ENCODE assay signal across 8 mouse cellular contexts in the genomic region with DNA sequence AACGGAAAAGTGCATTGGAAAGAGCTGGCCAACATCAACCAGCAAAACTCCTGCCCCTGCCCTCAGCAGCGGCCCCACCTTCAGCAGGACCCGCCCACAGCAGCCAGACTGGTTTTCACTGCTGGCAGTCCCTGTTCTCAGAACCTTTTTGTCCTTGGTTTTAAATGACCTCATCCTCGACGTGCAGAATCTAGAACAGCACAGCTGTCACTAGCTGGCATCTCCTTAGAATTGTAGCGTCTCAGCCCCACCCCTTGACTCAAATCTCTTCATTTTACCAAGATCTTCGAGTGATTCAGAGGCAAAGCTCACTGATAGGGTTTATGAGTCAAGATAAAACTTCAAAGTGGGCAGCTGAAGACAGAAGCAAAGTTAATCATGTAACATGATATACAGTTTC. TPM values are rescaled to one million over a fixed set of nuclear protein-coding genes. Genes with fewer than 3 reads are reported as not detected.
DNase-seq lines count a peak whose midpoint lies in the region; ATAC-seq and TF ChIP-seq lines count a peak whose summit lies in the region.
"Had no signal": no experiment of that assay in that cellular context is flagged by ENCODE, and none has a peak within 500 bp of the region (broad histone marks: within the 10 kb centered on the region; RNA-seq: fewer than 3 reads in every experiment).

No protein-coding gene starts in this region.

- TF ChIP-seq RAD21 in CH12.LX (IDR thresholded peaks at IDR 0.05; ENCODE audit: low read depth, low read length): no peak

- no peak for TF ChIP-seq CTCF in CH12.LX (conservative IDR thresholded peaks at IDR 0.05 in 1 of 2, IDR thresholded peaks at IDR 0.05 in 1 of 2; ENCODE audit: low read depth in 2 of 2, low read length in 2 of 2)
- TF ChIP-seq CTCF in heart, adult 2 months (IDR thresholded peaks at IDR 0.05): no peak

- H3K9me3 ChIP-seq in CH12.LX (replicated peaks; ENCODE audit: low read length): no peaks in the 10 kb centered on the region
- no peaks in the 10 kb centered on the region for H3K9me3 ChIP-seq in limb, embryonic 10.5 days (replicated peaks)
- no peaks in the 10 kb centered on the region for H3K9me3 ChIP-seq in hindbrain, embryonic 16.5 days (ENCODE audit: control insufficient read depth, low read length)
- H3K9me3 ChIP-seq: liver, embryonic 15.5 days had no signal

- no peaks in the 10 kb centered on the region for H3K27me3 ChIP-seq in CH12.LX (replicated peaks)
- no peaks in the 10 kb centered on the region for H3K27me3 ChIP-seq in heart, adult 2 months (ENCODE audit: control insufficient read depth, insufficient read depth, low read length)
- H3K27me3 ChIP-seq in limb, embryonic 10.5 days (ENCODE audit: low read depth, poor library complexity, severe bottlenecking): no peaks in the 10 kb centered on the region
- no peaks in the 10 kb centered on the region for H3K27me3 ChIP-seq in hindbrain, embryonic 16.5 days (replicated peaks; ENCODE audit: control insufficient read depth, insufficient read depth, low read length)
- H3K27me3 ChIP-seq: liver, embryonic 15.5 days had no signal

- dilution Hi-C loops in CH12.LX (cut with MboI; ENCODE audit: extremely low pct_ligation_motif_present, extremely low pct_unique_long_range_greater_than_20kb, low sequenced_read_pairs): no loop called here

- H3K79me2 ChIP-seq in CH12.LX (replicated peaks; ENCODE audit: control insufficient read depth, extremely low read depth, insufficient read depth, poor library complexity, severe bottlenecking): no peaks in the 10 kb centered on the region
- no peaks in the 10 kb centered on the region for H3K79me2 ChIP-seq in heart, adult 2 months (replicated peaks; ENCODE audit: control insufficient read depth, insufficient read depth, low read length)

- 9% methylated on average over 7 of the region's 7 CpGs for WGBS in heart, adult 2 months
- WGBS in limb, embryonic 10.5 days: 26% methylated on average over 7 of the region's 7 CpGs
- WGBS in hindbrain, embryonic 16.5 days: 30% methylated on average over 7 of the region's 7 CpGs

- H3K4me3 ChIP-seq in CH12.LX (replicated peaks in 1 of 3; ENCODE audit: low read depth in 2 of 3, low read length in 2 of 3, poor library complexity in 1 of 3): no peak overlapping the region
- no peak overlapping the region for H3K4me3 ChIP-seq in heart, adult 2 months
- no peak overlapping the region for H3K4me3 ChIP-seq in limb, embryonic 10.5 days
- H3K4me3 ChIP-seq in hindbrain, embryonic 16.5 days (ENCODE audit: low read length): no peak overlapping the region
- H3K4me3 ChIP-seq: liver, embryonic 15.5 days had no signal

- intact Hi-C loops in heart, adult 2 months (cut with DNase I): loop anchor here (5.0 kb wide), 2 partner anchors 215 to 340 kb away; no protein-coding TSS in a partner anchor

- ATAC-seq in hindbrain, embryonic 16.5 days: no peak

- TF ChIP-seq EP300 in CH12.LX (IDR thresholded peaks at IDR 0.05; ENCODE audit: low read length): no peak
- TF ChIP-seq EP300 in heart, adult 2 months (IDR thresholded peaks at IDR 0.05; ENCODE audit: insufficient read depth, low read depth, low read length): no peak

- no peak overlapping the region for H3K27ac ChIP-seq in CH12.LX (ENCODE audit: insufficient read depth, low read depth)
- H3K27ac ChIP-seq in heart, adult 2 months: peak overlapping the region; percentile 45; the same call in 1 of the 2 replicates
- no peak overlapping the region for H3K27ac ChIP-seq in limb, embryonic 10.5 days
- no peak overlapping the region for H3K27ac ChIP-seq in hindbrain, embryonic 16.5 days (ENCODE audit: low read depth, low read length)
- H3K27ac ChIP-seq: liver, embryonic 15.5 days had no signal

- DNase-seq in 3T3-L1 (ENCODE audit: low read depth, low spot score): peak; percentile 82
- peak; percentile 50 for DNase-seq in CH12.LX (ENCODE audit: extremely low read depth)
- peak; percentile 41 to 54 for DNase-seq in heart, adult 2 months
- DNase-seq in limb, embryonic 10.5 days (ENCODE audit: low spot score): peak; percentile 35
- DNase-seq in yolk sac, embryonic 10.5 days (ENCODE audit: low spot score): peak; percentile 22
- DNase-seq in frontal cortex, postnatal 10 days (ENCODE audit: low spot score in 2 of 2): no peak

- peaks cover 7 to 34% of the 10 kb centered on the region in 2 experiments for H3K4me1 ChIP-seq in CH12.LX (ENCODE audit: control insufficient read depth in 1 of 2, insufficient read depth in 2 of 2)
- H3K4me1 ChIP-seq in heart, adult 2 months (ENCODE audit: control insufficient read depth, insufficient read depth, low read length): peaks cover 4% of the 10 kb centered on the region
- peaks cover 13% of the 10 kb centered on the region for H3K4me1 ChIP-seq in limb, embryonic 10.5 days
- no peaks in the 10 kb centered on the region for H3K4me1 ChIP-seq in hindbrain, embryonic 16.5 days (ENCODE audit: control insufficient read depth, insufficient read depth, low read depth, low read length)
- H3K4me1 ChIP-seq: liver, embryonic 15.5 days had no signal

- H3K4me2 ChIP-seq in CH12.LX (ENCODE audit: insufficient read depth, low read depth, poor library complexity, severe bottlenecking): peak overlapping the region; percentile 3; the same call in 1 of the 2 replicates
- no peak overlapping the region for H3K4me2 ChIP-seq in hindbrain, embryonic 16.5 days (ENCODE audit: low read length)
- H3K4me2 ChIP-seq: liver, embryonic 15.5 days had no signal

- no peak for TF ChIP-seq POLR2A in CH12.LX (IDR thresholded peaks at IDR 0.05; ENCODE audit: low read depth, low read length)
- TF ChIP-seq POLR2A in heart, adult 2 months (IDR thresholded peaks at IDR 0.05; ENCODE audit: insufficient read depth, low read depth, low read length): no peak

- in situ Hi-C loops in CH12.LX (cut with MboI; ENCODE audit: low pct_ligation_motif_present, low pct_unique_long_range_greater_than_20kb, low sequenced_read_pairs): loop anchor here (25.0 kb wide), 1 partner anchor 315 kb away; no protein-coding TSS in a partner anchor

- H3K9ac ChIP-seq in CH12.LX (ENCODE audit: insufficient read depth, low read depth): no peak overlapping the region
- no peak overlapping the region for H3K9ac ChIP-seq in heart, adult 2 months (ENCODE audit: low read depth, low read length)
- H3K9ac ChIP-seq in hindbrain, embryonic 16.5 days (ENCODE audit: low read depth, low read length): no peak overlapping the region
- H3K9ac ChIP-seq: liver, embryonic 15.5 days had no signal

- no peaks in the 10 kb centered on the region for H3K36me3 ChIP-seq in CH12.LX (replicated peaks in 1 of 2; ENCODE audit: control insufficient read depth in 1 of 2, insufficient read depth in 1 of 2, low read length in 1 of 2)
- H3K36me3 ChIP-seq in heart, adult 2 months (ENCODE audit: control insufficient read depth, insufficient read depth, low read length): peaks cover 2% of the 10 kb centered on the region; the same call in 1 of the 2 replicates
- no peaks in the 10 kb centered on the region for H3K36me3 ChIP-seq in limb, embryonic 10.5 days
- H3K36me3 ChIP-seq in hindbrain, embryonic 16.5 days (ENCODE audit: control insufficient read depth, insufficient read depth, low read length): no peaks in the 10 kb centered on the region
- H3K36me3 ChIP-seq: liver, embryonic 15.5 days had no signal

TF ChIP-seq in CH12.LX, 34 proteins besides CTCF, POLR2A, EP300 and RAD21:
- TF ChIP-seq IRF4 (IDR thresholded peaks at IDR 0.05; ENCODE audit: low read depth, low read length) (0 out of 2 replicates have a peak, but pooled peaks have one; percentile 24), JUND (conservative IDR thresholded peaks at IDR 0.05; ENCODE audit: low read depth, low read length) (peak; percentile 53; the same call in 1 of the 2 replicates), MEF2A (IDR thresholded peaks at IDR 0.05; ENCODE audit: borderline replicate concordance, low read depth, low read length) (0 out of 2 replicates have a peak, but pooled peaks have one; percentile 11), JUN (IDR thresholded peaks at IDR 0.05; ENCODE audit: insufficient read depth, low read depth, low read length) (peak; percentile 50; the same call in 1 of the 2 replicates), POLR2AphosphoS2 (IDR thresholded peaks at IDR 0.05; ENCODE audit: low read depth, low read length) (no peak)

RNA-seq across cellular contexts. Expression of a gene that starts 57.8 kb away (rescaled TPM):
- total RNA-seq in CH12.LX (2012; rRNA removed) (27.4 and 27.7 TPM in 2 replicates), CH12.LX (2014; rRNA removed) (10.2 and 11.4 TPM in 2 replicates)
- polyA plus RNA-seq in CH12.LX (2012; ENCODE audit: insufficient read length, low read depth): 28.0 and 32.5 TPM in 2 replicates
- total RNA-seq in heart, adult 2 months (2021): 10 to 100 TPM; 64.1 to 72.0 TPM
- polyA plus RNA-seq in heart, adult 2 months (2012; rRNA removed): 16.8 and 20.0 TPM in 2 replicates
- 24.3 and 31.2 TPM in 2 replicates for polyA plus RNA-seq in limb, embryonic 10.5 days (2016; fragmentation: Nextera tagmentation; extraction: Ambion mirVana)
- polyA plus RNA-seq in hindbrain, embryonic 16.5 days (2015; fragmentation: Nextera tagmentation; extraction: Ambion mirVana): 13.0 and 15.6 TPM in 2 replicates

Comparison
In these comparisons a context has a peak if more than half of its experiments do, and no peak if none do; other contexts are left out.
1. DNase-seq: peak in 3T3-L1 (single experiment), CH12.LX (single experiment), heart, adult 2 months (2 of 2), limb, embryonic 10.5 days (single experiment) and yolk sac, embryonic 10.5 days (single experiment); none in frontal cortex, postnatal 10 days (0 of 2).